Mouse (Mus musculus): ENCODE results near the gene Slc8a2. TPM values are rescaled to one million over a fixed set of nuclear protein-coding genes. Genes with fewer than 3 reads are reported as not detected.

Gene Slc8a2
- polyA plus RNA-seq, 1 experiment, result 0.01 TPM

GRCm38 (mm10) chr7:16111284-16112090 is 18.1 kb upstream of the Slc8a2 start:
- TF ChIP-seq GATA1 (IDR thresholded peaks at IDR 0.05; ENCODE audit: low read length), result no peak

- no peak for TF ChIP-seq GATA1 (IDR thresholded peaks at IDR 0.05; ENCODE audit: low read length)
Measured at GRCm38 (mm10) chr7:16116418-16116817, 13.2 kb upstream of the Slc8a2 start.

GRCm38 (mm10) chr7:16117100-16117499 is 12.5 kb upstream of the Slc8a2 start:
- TF ChIP-seq GATA1 (IDR thresholded peaks at IDR 0.05; ENCODE audit: low read length), result no peak

- TF ChIP-seq GATA1 (IDR thresholded peaks at IDR 0.05; ENCODE audit: low read length), result no peak
Measured at GRCm38 (mm10) chr7:16119569-16120261, 9.9 kb upstream of the Slc8a2 start, which contains the start of gene Kptn. Gene Kptn, plus strand, starts transcription at chr7:16119895.

GRCm38 (mm10) chr7:16120262-16120600 is 9.4 kb upstream of the Slc8a2 start:
- no peak for TF ChIP-seq GATA1 (IDR thresholded peaks at IDR 0.05; ENCODE audit: low read length)

- TF ChIP-seq GATA1 (IDR thresholded peaks at IDR 0.05; ENCODE audit: low read length), result no peak
Measured at GRCm38 (mm10) chr7:16125829-16126228, 3.8 kb upstream of the Slc8a2 start.

GRCm38 (mm10) chr7:16128344-16128743 is 1.3 kb upstream of the Slc8a2 start:
- TF ChIP-seq GATA1 (IDR thresholded peaks at IDR 0.05; ENCODE audit: low read length), result no peak

GRCm38 (mm10) chr7:16128899-16129298 is 727 bp upstream of the Slc8a2 start:
- no peak for TF ChIP-seq GATA1 (IDR thresholded peaks at IDR 0.05; ENCODE audit: low read length)

- no peak for TF ChIP-seq GATA1 (IDR thresholded peaks at IDR 0.05; ENCODE audit: low read length)
Measured at GRCm38 (mm10) chr7:16129846-16130691, 443 bp downstream of the Slc8a2 start.

- TF ChIP-seq GATA1 (IDR thresholded peaks at IDR 0.05; ENCODE audit: low read length), result no peak
Measured at GRCm38 (mm10) chr7:16130956-16131634, 1.5 kb downstream of the Slc8a2 start.

GRCm38 (mm10) chr7:16132161-16132581 is 2.5 kb downstream of the Slc8a2 start:
- TF ChIP-seq GATA1 (IDR thresholded peaks at IDR 0.05; ENCODE audit: low read length), result no peak

GRCm38 (mm10) chr7:16132926-16133325 is 3.3 kb downstream of the Slc8a2 start:
- no peak for TF ChIP-seq GATA1 (IDR thresholded peaks at IDR 0.05; ENCODE audit: low read length)

GRCm38 (mm10) chr7:16133691-16134090 is 4.1 kb downstream of the Slc8a2 start:
- TF ChIP-seq GATA1 (IDR thresholded peaks at IDR 0.05; ENCODE audit: low read length), result no peak

GRCm38 (mm10) chr7:16134951-16135392 is 5.3 kb downstream of the Slc8a2 start:
- no peak for TF ChIP-seq GATA1 (IDR thresholded peaks at IDR 0.05; ENCODE audit: low read length)
